Mouse (Mus musculus) erythroblast, embryonic 14.5 days (primary cell): Measurements from ENCODE around the gene Csn3.

Source experiments
- GATA1 ChIP-seq: IDR thresholded peaks from 2 replicates; pipeline ENCODE4 v1.6.1; 2012; ENCODE audit warnings: low read length, inconsistent platforms, mixed read lengths
- TAL1 ChIP-seq: IDR thresholded peaks from 3 replicates; pipeline ENCODE4 v1.6.1; 2012; ENCODE audit warnings: low read length, inconsistent platforms, mixed read lengths

GRCm38 (mm10) chr5:87931603-87932002, 6.2 kb downstream of the Csn3 start:
- no peak for TF ChIP-seq TAL1
- no peak for TF ChIP-seq GATA1
